Mouse (Mus musculus): ENCODE results near the gene Osbpl9.

Gene Osbpl9

GRCm38 (mm10) chr4:109065714-109066113 is 136.4 kb downstream of the Osbpl9 start:
- TF ChIP-seq GATA4 (IDR thresholded peaks at IDR 0.05; ENCODE audit: insufficient replicate concordance, low read length), result no peak

- TF ChIP-seq GATA4 (IDR thresholded peaks at IDR 0.05; ENCODE audit: insufficient replicate concordance, low read length), result no peak
These were observed 137.1 kb downstream of the Osbpl9 start for GRCm38 (mm10) chr4:109064941-109065340.

- TF ChIP-seq GATA4 (IDR thresholded peaks at IDR 0.05; ENCODE audit: insufficient replicate concordance, low read length), result no peak
These were observed 142.7 kb downstream of the Osbpl9 start for GRCm38 (mm10) chr4:109059255-109059821.

GRCm38 (mm10) chr4:109057640-109058039 is 144.4 kb downstream of the Osbpl9 start:
- TF ChIP-seq GATA4 (IDR thresholded peaks at IDR 0.05; ENCODE audit: insufficient replicate concordance, low read length), result no peak

- TF ChIP-seq GATA4 (IDR thresholded peaks at IDR 0.05; ENCODE audit: insufficient replicate concordance, low read length), result no peak
These were observed 145.7 kb downstream of the Osbpl9 start for GRCm38 (mm10) chr4:109056351-109056750.

GRCm38 (mm10) chr4:109054003-109054402 is 148.1 kb downstream of the Osbpl9 start:
- no peak for TF ChIP-seq GATA4 (IDR thresholded peaks at IDR 0.05; ENCODE audit: insufficient replicate concordance, low read length)

- TF ChIP-seq GATA4 (IDR thresholded peaks at IDR 0.05; ENCODE audit: insufficient replicate concordance, low read length), result no peak
These were observed 149.8 kb downstream of the Osbpl9 start for GRCm38 (mm10) chr4:109052282-109052681.

- TF ChIP-seq GATA4 (IDR thresholded peaks at IDR 0.05; ENCODE audit: insufficient replicate concordance, low read length), result no peak
These were observed 153.8 kb downstream of the Osbpl9 start for GRCm38 (mm10) chr4:109048258-109048657.

- TF ChIP-seq GATA4 (IDR thresholded peaks at IDR 0.05; ENCODE audit: insufficient replicate concordance, low read length), result no peak
These were observed 158.3 kb downstream of the Osbpl9 start for GRCm38 (mm10) chr4:109043756-109044155.

GRCm38 (mm10) chr4:109043294-109043693 is 158.8 kb downstream of the Osbpl9 start:
- no peak for TF ChIP-seq GATA4 (IDR thresholded peaks at IDR 0.05; ENCODE audit: insufficient replicate concordance, low read length)

- TF ChIP-seq GATA4 (IDR thresholded peaks at IDR 0.05; ENCODE audit: insufficient replicate concordance, low read length), result no peak
These were observed 159.3 kb downstream of the Osbpl9 start for GRCm38 (mm10) chr4:109042739-109043138.

GRCm38 (mm10) chr4:109036327-109036726 is 165.7 kb downstream of the Osbpl9 start:
- no peak for TF ChIP-seq GATA4 (IDR thresholded peaks at IDR 0.05; ENCODE audit: insufficient replicate concordance, low read length)

GRCm38 (mm10) chr4:109030266-109030665 is 171.8 kb downstream of the Osbpl9 start:
- no peak for TF ChIP-seq GATA4 (IDR thresholded peaks at IDR 0.05; ENCODE audit: insufficient replicate concordance, low read length)

GRCm38 (mm10) chr4:109029857-109030256 is 172.2 kb downstream of the Osbpl9 start:
- no peak for TF ChIP-seq GATA4 (IDR thresholded peaks at IDR 0.05; ENCODE audit: insufficient replicate concordance, low read length)

- TF ChIP-seq GATA4 (IDR thresholded peaks at IDR 0.05; ENCODE audit: insufficient replicate concordance, low read length), result no peak
These were observed 175.5 kb downstream of the Osbpl9 start for GRCm38 (mm10) chr4:109026543-109026942.

GRCm38 (mm10) chr4:109025061-109025460 is 177.0 kb downstream of the Osbpl9 start:
- TF ChIP-seq GATA4 (IDR thresholded peaks at IDR 0.05; ENCODE audit: insufficient replicate concordance, low read length), result no peak

GRCm38 (mm10) chr4:109021976-109022375 is 180.1 kb downstream of the Osbpl9 start:
- TF ChIP-seq GATA4 (IDR thresholded peaks at IDR 0.05; ENCODE audit: insufficient replicate concordance, low read length), result no peak

All from liver, adult (tissue).